Mouse (Mus musculus) heart, adult 2 months (tissue): ENCODE data around the gene Gatb. TPM values are rescaled to one million over a fixed set of nuclear protein-coding genes. Genes with fewer than 3 reads are reported as not detected.

Experiments
- DNase-seq, 2 experiments: peaks; one replicate each; pipeline ENCODE4 v3.0.0; 2021
- H3K27ac ChIP-seq: fragments of 200-600 bp; 2 replicates; pipeline ENCODE4 v1.8.1; 2022
- H3K27me3 ChIP-seq: fragments of 200-500 bp; 2 replicates; pipeline ENCODE4 v1.6.1; 2012; ENCODE audit warnings: mild to moderate bottlenecking, low read length, inconsistent platforms, mixed read lengths; ENCODE audit not compliant: control insufficient read depth, insufficient read depth
- H3K36me3 ChIP-seq: fragments of 200-500 bp; 2 replicates; pipeline ENCODE4 v1.6.1; 2012; ENCODE audit warnings: low read length, inconsistent platforms; ENCODE audit not compliant: control insufficient read depth, insufficient read depth
- H3K4me1 ChIP-seq: fragments of 200-500 bp; 2 replicates; pipeline ENCODE4 v1.6.1; 2011; ENCODE audit warnings: low read length; ENCODE audit not compliant: control insufficient read depth, insufficient read depth
- H3K4me3 ChIP-seq: fragments of 200-600 bp; 2 replicates; pipeline ENCODE4 v1.8.1; 2022
- H3K79me2 ChIP-seq: fragments of 200-500 bp; replicated peaks from 2 replicates; pipeline ENCODE4 v1.6.1; 2012; ENCODE audit warnings: mild to moderate bottlenecking, inconsistent platforms, low read length, moderate library complexity, mixed read lengths; ENCODE audit not compliant: control insufficient read depth, insufficient read depth
- H3K9ac ChIP-seq: fragments of 200-500 bp; 2 replicates; pipeline ENCODE4 v1.6.1; 2012; ENCODE audit warnings: low read depth, mild to moderate bottlenecking, control low read depth, inconsistent platforms, low read length, mixed read lengths
- CTCF ChIP-seq: fragments of 200-600 bp; IDR thresholded peaks from 2 replicates; pipeline ENCODE4 v1.8.1; 2022; ENCODE audit warnings: antibody characterized with exemption, mild to moderate bottlenecking, moderate library complexity
- EP300 ChIP-seq: fragments of 200-500 bp; IDR thresholded peaks from 2 replicates; pipeline ENCODE4 v1.6.1; 2011; ENCODE audit warnings: low read depth, low read length, control low read depth; ENCODE audit not compliant: insufficient read depth
- POLR2A ChIP-seq: fragments of 200-500 bp; IDR thresholded peaks from 2 replicates; pipeline ENCODE4 v1.6.1; 2011; ENCODE audit warnings: mild to moderate bottlenecking, low read depth, low read length, control low read depth; ENCODE audit not compliant: insufficient read depth
- WGBS: fragments of 180-500 bp; shearing (Covaris S2); methylation state at CpG from one replicate; pipeline ENCODE4 v1.1.7; 2018; 5-methylcytosine and 5-hydroxymethylcytosine counted together
- intact Hi-C: fragments of 180-260 bp; cut with DNase I; formaldehyde crosslinking; loops from one replicate; pipeline ENCODE4 v1.15.1; 2025
- polyA plus RNA-seq: library from polyadenylated mRNA; depleted of rRNA; stranded (reverse); fragments of >200 nt; gene quantifications from 2 replicates; pipeline ENCODE4 v1.2.3, GENCODE M21; 2012; rRNA removed
- total RNA-seq, 2 experiments: library from RNA; stranded (reverse); gene quantifications; 2 replicates each; pipeline ENCODE4 v1.2.3; 2021

Gene Gatb
- total and polyA plus RNA-seq, 3 experiments = 22.0 to 49.7 (median 45.6) TPM

DNA sequence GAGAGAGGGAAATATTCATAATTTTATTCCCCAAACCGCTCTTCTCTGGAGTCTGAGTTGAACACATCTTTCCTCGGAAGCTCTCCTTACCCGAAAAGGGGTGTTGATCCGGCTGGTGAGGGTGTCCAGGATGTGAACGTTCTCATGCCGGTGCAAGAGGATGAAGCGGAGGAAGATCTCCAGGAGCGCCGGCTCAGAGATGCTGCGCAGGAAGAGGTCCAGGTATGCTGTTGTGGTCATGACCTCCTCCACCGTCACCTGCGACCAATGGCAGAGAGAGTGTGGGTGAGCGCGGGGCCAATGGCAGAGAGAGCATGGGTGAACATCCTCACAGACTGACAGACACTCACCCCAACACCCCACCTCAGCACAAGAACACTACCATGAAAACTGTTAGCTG is 114.4 kb downstream of the Gatb start:
- intact Hi-C loops = no loop called here
- WGBS = 92% methylated on average over 14 of the region's 14 CpGs
- TF ChIP-seq CTCF = no peak
- no peak for TF ChIP-seq POLR2A

DNA sequence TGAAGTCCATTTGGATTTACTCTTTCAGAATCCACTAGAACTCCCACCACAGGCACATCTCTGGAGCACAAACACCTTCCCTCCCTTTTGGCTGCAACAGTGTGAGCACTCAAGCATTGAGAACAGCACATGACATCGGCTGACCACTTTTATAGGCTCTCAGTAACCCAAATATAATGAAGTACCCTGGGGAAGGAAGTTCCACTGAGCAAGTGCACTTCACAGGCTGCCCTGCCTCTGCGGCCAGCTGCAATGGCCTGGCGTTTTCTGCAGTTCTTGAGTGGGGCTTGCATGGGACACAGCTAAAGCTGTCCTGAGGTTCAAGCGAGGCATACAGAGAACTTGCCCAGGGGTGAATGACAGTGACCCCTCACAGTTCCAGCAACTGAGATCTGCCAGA is 117.2 kb downstream of the Gatb start:
- intact Hi-C loops = no loop called here
- no peaks in the 10 kb centered on the region for H3K27me3 ChIP-seq
- no peak overlapping the region for H3K27ac ChIP-seq
- H3K4me3 ChIP-seq = no peak overlapping the region
- no peak for TF ChIP-seq EP300
- no peak for DNase-seq
- WGBS = 88% methylated on average over 4 of the region's 4 CpGs
- H3K9ac ChIP-seq = no peak overlapping the region
- no peaks in the 10 kb centered on the region for H3K79me2 ChIP-seq
- H3K36me3 ChIP-seq = no peaks in the 10 kb centered on the region
- no peaks in the 10 kb centered on the region for H3K4me1 ChIP-seq

More for the DNA sequence above, 114.4 kb downstream of the Gatb start:
- no peak overlapping the region for H3K27ac ChIP-seq
- H3K27me3 ChIP-seq = no peaks in the 10 kb centered on the region
- no peaks in the 10 kb centered on the region for H3K4me1 ChIP-seq
- H3K79me2 ChIP-seq = no peaks in the 10 kb centered on the region
- DNase-seq = no peak
- H3K4me3 ChIP-seq = no peak overlapping the region
- no peak overlapping the region for H3K9ac ChIP-seq
- no peaks in the 10 kb centered on the region for H3K36me3 ChIP-seq

DNA sequence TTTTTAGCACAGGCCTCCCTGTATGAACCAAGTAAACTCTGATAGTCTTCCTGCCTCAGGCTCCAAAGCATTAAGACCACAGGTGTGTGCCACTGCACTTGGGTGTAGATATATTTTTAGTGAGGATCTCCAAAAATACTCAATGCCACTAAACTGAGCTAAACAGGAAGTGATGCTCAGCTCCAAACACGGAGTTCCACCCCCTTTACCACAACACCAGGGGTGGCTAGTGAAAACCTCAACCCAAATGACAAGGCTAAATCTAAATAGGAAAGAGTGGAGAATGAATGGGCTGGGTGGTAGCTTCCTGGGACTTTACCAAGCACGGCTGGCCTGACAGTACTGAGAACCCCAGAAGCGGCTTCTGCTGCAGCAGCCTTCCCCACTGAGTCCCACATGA is 119.1 kb downstream of the Gatb start:
- WGBS = 37% methylated on average over 3 of the region's 3 CpGs

DNA sequence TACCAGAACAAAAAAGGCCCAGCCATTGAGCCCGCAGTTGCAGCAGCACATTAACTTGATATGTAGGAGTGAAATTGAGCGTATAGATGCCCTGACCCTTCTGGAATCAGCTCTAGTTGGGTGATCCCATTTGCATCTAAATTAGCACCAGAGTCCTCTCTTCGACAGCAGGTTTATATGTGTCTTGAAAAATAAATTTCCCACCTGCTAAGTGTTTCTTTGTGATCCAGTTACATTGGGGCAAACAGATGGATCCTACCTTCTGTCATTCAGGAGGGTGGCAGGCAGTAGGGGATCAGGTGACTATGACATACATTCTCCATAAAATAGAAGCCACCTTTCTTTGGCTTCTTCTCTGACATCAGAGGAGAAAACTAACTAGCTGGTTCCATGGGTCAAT is 121.1 kb downstream of the Gatb start:
- Histone ChIP-seq H3K4me1 (no peaks in the 10 kb centered on the region), H3K4me3 (no peak overlapping the region), H3K9ac (no peak overlapping the region), H3K27ac (no peak overlapping the region), H3K36me3 (no peaks in the 10 kb centered on the region), H3K79me2 (no peaks in the 10 kb centered on the region), H3K27me3 (no peaks in the 10 kb centered on the region)
- no peak for TF ChIP-seq CTCF
- WGBS = 90% methylated on average over 3 of the region's 3 CpGs
- no peak for DNase-seq
- intact Hi-C loops = no loop called here

More for the DNA sequence above, 119.1 kb downstream of the Gatb start:
- DNase-seq = no peak
- Histone ChIP-seq H3K79me2 (no peaks in the 10 kb centered on the region), H3K4me3 (no peak overlapping the region), H3K9ac (no peak overlapping the region), H3K4me1 (no peaks in the 10 kb centered on the region), H3K27me3 (no peaks in the 10 kb centered on the region), H3K27ac (no peak overlapping the region), H3K36me3 (no peaks in the 10 kb centered on the region)
- intact Hi-C loops = no loop called here
- TF ChIP-seq POLR2A (no peak), EP300 (no peak), CTCF (no peak)

DNA sequence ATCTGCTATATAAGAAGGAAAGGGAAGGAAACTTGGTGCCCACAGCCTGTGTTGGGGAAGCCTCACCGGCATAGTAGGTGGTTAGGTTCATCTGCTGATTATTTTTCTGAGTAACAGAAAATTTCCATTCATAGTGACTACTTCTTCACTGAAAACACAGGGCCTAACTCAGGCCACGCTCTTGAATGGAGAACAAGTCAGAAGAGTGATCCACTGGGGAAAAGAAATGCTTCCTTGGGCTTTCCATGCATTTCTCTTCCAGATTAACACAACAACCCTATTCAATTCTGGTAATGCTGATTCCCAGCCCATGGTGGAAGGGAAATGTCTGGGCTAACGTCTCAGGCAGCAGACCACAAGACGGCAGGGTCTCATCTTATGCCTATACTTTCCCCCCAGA is 124.6 kb downstream of the Gatb start:
- H3K4me1 ChIP-seq = no peaks in the 10 kb centered on the region
- 86% methylated on average over 4 of the region's 4 CpGs for WGBS
- no peak for TF ChIP-seq EP300
- TF ChIP-seq POLR2A = no peak
- no peak for TF ChIP-seq CTCF
- intact Hi-C loops = no loop called here
- DNase-seq = no peak
- H3K36me3 ChIP-seq = no peaks in the 10 kb centered on the region
- no peak overlapping the region for H3K4me3 ChIP-seq
- H3K79me2 ChIP-seq = no peaks in the 10 kb centered on the region
- no peak overlapping the region for H3K27ac ChIP-seq
- H3K9ac ChIP-seq = no peak overlapping the region
- no peaks in the 10 kb centered on the region for H3K27me3 ChIP-seq

DNA sequence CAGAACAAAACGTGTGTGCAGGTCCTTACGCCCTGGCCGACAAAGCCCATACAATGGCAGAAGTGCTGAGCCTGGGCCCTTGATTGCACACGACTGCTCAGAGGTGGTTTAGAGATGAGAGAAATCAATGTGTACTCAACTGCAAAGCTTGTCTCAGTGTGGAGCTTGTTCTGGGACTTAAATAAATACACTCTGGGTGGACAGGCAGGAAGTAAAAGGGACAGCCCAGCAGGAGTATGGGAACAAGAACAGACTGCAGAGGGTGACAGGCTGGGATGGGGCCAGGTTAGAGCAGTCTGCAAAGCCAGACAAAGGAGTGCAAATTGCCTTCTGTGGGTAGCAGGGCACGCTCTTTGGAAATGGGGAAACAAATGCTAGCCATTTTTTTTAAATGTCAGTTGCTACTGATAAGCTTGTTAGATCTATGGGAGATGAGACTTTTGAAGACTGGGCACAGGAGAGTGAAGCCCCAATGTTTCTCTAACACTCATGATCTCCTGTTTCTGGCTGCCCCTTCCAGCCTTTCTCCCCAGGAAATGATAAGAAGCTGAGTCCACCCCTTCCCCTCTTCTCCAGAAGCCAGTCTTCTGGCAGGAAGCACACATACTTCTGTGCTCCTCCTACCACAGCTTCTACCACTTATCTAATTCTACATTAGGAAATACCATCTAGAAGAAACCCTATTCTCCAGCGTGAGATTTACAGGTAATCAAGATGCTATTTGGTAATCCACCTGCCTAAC is 129.4 kb downstream of the Gatb start:
- no peak for DNase-seq
- no peaks in the 10 kb centered on the region for H3K79me2 ChIP-seq
- H3K27me3 ChIP-seq = no peaks in the 10 kb centered on the region
- H3K4me1 ChIP-seq = no peaks in the 10 kb centered on the region
- no peak overlapping the region for H3K27ac ChIP-seq
- TF ChIP-seq POLR2A (no peak), CTCF (no peak), EP300 (no peak)
- intact Hi-C loops = no loop called here
- no peak overlapping the region for H3K9ac ChIP-seq
- H3K4me3 ChIP-seq = no peak overlapping the region
- H3K36me3 ChIP-seq = no peaks in the 10 kb centered on the region
- WGBS = 51% methylated on average over 6 of the region's 6 CpGs

Other genes with a start within 250 kb of the Gatb start
- 10 to 100 TPM; 47.0 to 68.1 TPM for gene Fam160a1, start 243.2 kb downstream of the Gatb start, total RNA-seq
- gene Fam160a1, start 243.2 kb downstream of the Gatb start, polyA plus RNA-seq = 25.0 and 38.7 TPM in 2 replicates